Mouse (Mus musculus) MEL (cell line): ENCODE data around the gene Ppa1. TPM values are rescaled to one million over a fixed set of nuclear protein-coding genes. Genes with fewer than 3 reads are reported as not detected.

Source experiments
- DNase-seq: peaks from one replicate; pipeline ENCODE4 v3.0.0; 2011; ENCODE audit warnings: low read depth, low spot score
- H3K27ac ChIP-seq: 2 replicates; pipeline ENCODE4 v1.5.1; 2012; ENCODE audit warnings: low read depth, mild to moderate bottlenecking, control low read depth, low read length, moderate library complexity; ENCODE audit not compliant: control insufficient read depth
- H3K27me3 ChIP-seq, 2 experiments: fragments of 150-350 bp in 1 of 2; sonication (generic) in 1 of 2; 2 replicates each; pipeline ENCODE4 v1.6.1; 2012; ENCODE audit warnings: low read length in 2 of 2, mild to moderate bottlenecking in 2 of 2, improper control_type of control experiment in 1 of 2, moderate library complexity in 1 of 2; ENCODE audit not compliant: insufficient read depth in 2 of 2, control insufficient read depth in 1 of 2
- H3K36me3 ChIP-seq, 2 experiments: 2 replicates each; pipeline ENCODE4 v1.6.1; 2012 to 2014; ENCODE audit warnings: low read length in 2 of 2, improper control_type of control experiment in 1 of 2, inconsistent platforms in 1 of 2, mild to moderate bottlenecking in 1 of 2; ENCODE audit not compliant: insufficient read depth in 2 of 2, control insufficient read depth in 1 of 2
- H3K4me1 ChIP-seq, 2 experiments: fragments of 150-350 bp in 1 of 2; sonication (generic) in 1 of 2; 2 replicates each; pipeline ENCODE4 v1.6.1; 2012; ENCODE audit warnings: low read length in 2 of 2, improper control_type of control experiment in 1 of 2, mild to moderate bottlenecking in 1 of 2; ENCODE audit not compliant: insufficient read depth in 2 of 2, control insufficient read depth in 1 of 2
- H3K4me3 ChIP-seq, 2 experiments: fragments of 150-350 bp in 1 of 2; sonication (generic) in 1 of 2; 2 replicates each; pipeline ENCODE4 v1.5.1; 2012; ENCODE audit warnings: low read depth in 2 of 2, low read length in 2 of 2, mild to moderate bottlenecking in 2 of 2, moderate library complexity in 2 of 2, control low read depth in 1 of 2, improper control_type of control experiment in 1 of 2; ENCODE audit not compliant: control insufficient read depth in 1 of 2, insufficient read depth in 1 of 2
- H3K79me2 ChIP-seq: 2 replicates; pipeline ENCODE4 v1.6.1; 2012; ENCODE audit warnings: mild to moderate bottlenecking, low read length, moderate library complexity; ENCODE audit not compliant: control insufficient read depth, poor library complexity, insufficient read depth
- H3K9ac ChIP-seq: 2 replicates; pipeline ENCODE4 v1.6.1; 2012; ENCODE audit warnings: low read depth, mild to moderate bottlenecking, control low read depth, low read length, moderate library complexity; ENCODE audit not compliant: control insufficient read depth, poor library complexity, severe bottlenecking
- H3K9me3 ChIP-seq: fragments of 150-350 bp; sonication (generic); replicated peaks from 2 replicates; pipeline ENCODE4 v1.6.1; 2012; ENCODE audit warnings: mild to moderate bottlenecking, low read length, improper control_type of control experiment, moderate library complexity; ENCODE audit not compliant: insufficient read depth
- BHLHE40 ChIP-seq: IDR thresholded peaks from 2 replicates; pipeline ENCODE4 v1.6.1; 2012; ENCODE audit warnings: low read depth, mild to moderate bottlenecking, inconsistent platforms, low read length, improper control_type of control experiment, borderline replicate concordance
- CTCF ChIP-seq, 3 experiments: IDR thresholded peaks in 2 of 3; conservative IDR thresholded peaks in 1 of 3; 2 replicates each; pipeline ENCODE4 v1.5.1; 2011 to 2012; ENCODE audit warnings: low read length in 3 of 3, low read depth in 2 of 3, mild to moderate bottlenecking in 2 of 3, improper control_type of control experiment in 1 of 3, inconsistent platforms in 1 of 3, mixed read lengths in 1 of 3, moderate library complexity in 1 of 3; ENCODE audit not compliant: control insufficient read depth in 1 of 3, insufficient read depth in 1 of 3, poor library complexity in 1 of 3, severe bottlenecking in 1 of 3
- ELF1 ChIP-seq: IDR thresholded peaks from 2 replicates; pipeline ENCODE4 v1.6.1; 2014; ENCODE audit warnings: low read depth, mild to moderate bottlenecking, inconsistent platforms, low read length, improper control_type of control experiment, moderate library complexity
- ETS1 ChIP-seq: IDR thresholded peaks from 2 replicates; pipeline ENCODE4 v1.6.1; 2012; ENCODE audit warnings: low read depth, mild to moderate bottlenecking, inconsistent platforms, low read length, improper control_type of control experiment, moderate library complexity
- GABPA ChIP-seq: IDR thresholded peaks from 2 replicates; pipeline ENCODE4 v1.6.1; 2012; ENCODE audit warnings: low read depth, mild to moderate bottlenecking, inconsistent platforms, low read length, improper control_type of control experiment, moderate library complexity
- GATA1 ChIP-seq: IDR thresholded peaks from 2 replicates; pipeline ENCODE4 v1.6.1; 2011; ENCODE audit warnings: low read depth, low read length, improper control_type of control experiment
- HCFC1 ChIP-seq: IDR thresholded peaks from 2 replicates; pipeline ENCODE4 v1.6.1; 2012; ENCODE audit warnings: low read depth, mild to moderate bottlenecking, inconsistent platforms, low read length, improper control_type of control experiment, moderate library complexity
- JUND ChIP-seq: IDR thresholded peaks from 2 replicates; pipeline ENCODE4 v1.6.1; 2011; ENCODE audit warnings: low read depth, mild to moderate bottlenecking, improper control_type of control experiment, low read length
- KAT2A ChIP-seq: conservative IDR thresholded peaks from 2 replicates; pipeline ENCODE4 v1.6.1; 2012; ENCODE audit warnings: low read depth, low read length, improper control_type of control experiment, inconsistent platforms
- MAX ChIP-seq: IDR thresholded peaks from 2 replicates; pipeline ENCODE4 v1.6.1; 2011; ENCODE audit warnings: low read length, improper control_type of control experiment
- MAZ ChIP-seq: IDR thresholded peaks from 2 replicates; pipeline ENCODE4 v1.6.1; 2012; ENCODE audit warnings: low read depth, mild to moderate bottlenecking, inconsistent platforms, low read length, improper control_type of control experiment
- MXI1 ChIP-seq: IDR thresholded peaks from 2 replicates; pipeline ENCODE4 v1.6.1; 2011; ENCODE audit warnings: mild to moderate bottlenecking, low read depth, low read length, improper control_type of control experiment
- MYC ChIP-seq: IDR thresholded peaks from 2 replicates; pipeline ENCODE4 v1.6.1; 2011; ENCODE audit warnings: low read depth, mild to moderate bottlenecking, low read length, improper control_type of control experiment, moderate library complexity
- NELFE ChIP-seq: IDR thresholded peaks from 2 replicates; pipeline ENCODE4 v1.6.1; 2011; ENCODE audit warnings: low read depth, low read length, improper control_type of control experiment
- NRF1 ChIP-seq: IDR thresholded peaks from 2 replicates; pipeline ENCODE4 v1.6.1; 2014; ENCODE audit warnings: low read depth, mild to moderate bottlenecking, inconsistent platforms, low read length, improper control_type of control experiment, moderate library complexity; ENCODE audit not compliant: poor library complexity, insufficient read depth, severe bottlenecking
- POLR2A ChIP-seq, 2 experiments: IDR thresholded peaks; 2 replicates each; pipeline ENCODE4 v1.6.1; 2011 to 2012; ENCODE audit warnings: low read length in 2 of 2, mild to moderate bottlenecking in 2 of 2, control low read depth in 1 of 2, improper control_type of control experiment in 1 of 2, low read depth in 1 of 2, moderate library complexity in 1 of 2; ENCODE audit not compliant: control insufficient read depth in 1 of 2, insufficient read depth in 1 of 2, poor library complexity in 1 of 2
- POLR2AphosphoS2 ChIP-seq: IDR thresholded peaks from 2 replicates; pipeline ENCODE4 v1.6.1; 2011; ENCODE audit warnings: low read length, improper control_type of control experiment
- POLR2AphosphoS5 ChIP-seq: IDR thresholded peaks from 2 replicates; pipeline ENCODE4 v1.6.1; 2012; ENCODE audit warnings: low read depth, borderline replicate concordance, mild to moderate bottlenecking, inconsistent platforms, low read length, moderate library complexity, mixed read lengths
- RAD21 ChIP-seq: IDR thresholded peaks from 2 replicates; pipeline ENCODE4 v1.6.1; 2011; ENCODE audit warnings: mild to moderate bottlenecking, low read depth, low read length, improper control_type of control experiment
- SIN3A ChIP-seq: IDR thresholded peaks from 2 replicates; pipeline ENCODE4 v1.6.1; 2012; ENCODE audit warnings: low read length, improper control_type of control experiment, inconsistent platforms
- SMC3 ChIP-seq: IDR thresholded peaks from 2 replicates; pipeline ENCODE4 v1.6.1; 2011; ENCODE audit warnings: low read depth, low read length, improper control_type of control experiment
- TAL1 ChIP-seq: IDR thresholded peaks from 2 replicates; pipeline ENCODE4 v1.6.1; 2012; ENCODE audit warnings: mild to moderate bottlenecking, inconsistent platforms, low read length, moderate library complexity, mixed read lengths
- TBP ChIP-seq: IDR thresholded peaks from 2 replicates; pipeline ENCODE4 v1.8.0; 2011; ENCODE audit warnings: low read depth, low read length, improper control_type of control experiment
- UBTF ChIP-seq: IDR thresholded peaks from 2 replicates; pipeline ENCODE4 v1.6.1; 2012; ENCODE audit warnings: low read depth, mild to moderate bottlenecking, inconsistent platforms, low read length, improper control_type of control experiment, moderate library complexity, borderline replicate concordance; ENCODE audit not compliant: insufficient read depth
- USF1 ChIP-seq: IDR thresholded peaks from 2 replicates; pipeline ENCODE4 v1.6.1; 2014; ENCODE audit warnings: low read depth, mild to moderate bottlenecking, inconsistent platforms, low read length, improper control_type of control experiment, moderate library complexity
- USF2 ChIP-seq, 2 experiments: IDR thresholded peaks; 2 replicates each; pipeline ENCODE4 v1.6.1; 2011 to 2012; ENCODE audit warnings: improper control_type of control experiment in 2 of 2, low read length in 2 of 2, borderline replicate concordance in 1 of 2, inconsistent platforms in 1 of 2, low read depth in 1 of 2, mild to moderate bottlenecking in 1 of 2; ENCODE audit not compliant: insufficient read depth in 1 of 2
- ZC3H11A ChIP-seq: IDR thresholded peaks from 2 replicates; pipeline ENCODE4 v1.6.1; 2012; ENCODE audit warnings: low read depth, mild to moderate bottlenecking, inconsistent platforms, low read length, improper control_type of control experiment
- ZMIZ1 ChIP-seq: IDR thresholded peaks from 2 replicates; pipeline ENCODE4 v1.6.1; 2012; ENCODE audit warnings: low read depth, mild to moderate bottlenecking, inconsistent platforms, low read length, improper control_type of control experiment, moderate library complexity
- polyA plus RNA-seq, 2 experiments: library from polyadenylated mRNA; stranded (reverse) in 1 of 2; unstranded in 1 of 2; fragments of >175 nt in 1 of 2; fragments of >200 nt in 1 of 2; gene quantifications; 2 replicates each; pipeline versions ENCODE4 v1.2.1 to v1.2.4; 2012; ENCODE audit warnings: low replicate concordance in 2 of 2, low read depth in 1 of 2; ENCODE audit not compliant: insufficient read length in 2 of 2, insufficient read depth in 1 of 2, missing spikeins in 1 of 2
- total RNA-seq: library from RNA; depleted of rRNA; stranded (reverse); fragments of 300-350 nt; gene quantifications from 2 replicates; pipeline ENCODE4 v1.2.3, GENCODE M21; 2012

The Ppa1 gene
- total and polyA plus RNA-seq, 3 experiments, result 197 to 201 TPM; not detected in 1

DNA sequence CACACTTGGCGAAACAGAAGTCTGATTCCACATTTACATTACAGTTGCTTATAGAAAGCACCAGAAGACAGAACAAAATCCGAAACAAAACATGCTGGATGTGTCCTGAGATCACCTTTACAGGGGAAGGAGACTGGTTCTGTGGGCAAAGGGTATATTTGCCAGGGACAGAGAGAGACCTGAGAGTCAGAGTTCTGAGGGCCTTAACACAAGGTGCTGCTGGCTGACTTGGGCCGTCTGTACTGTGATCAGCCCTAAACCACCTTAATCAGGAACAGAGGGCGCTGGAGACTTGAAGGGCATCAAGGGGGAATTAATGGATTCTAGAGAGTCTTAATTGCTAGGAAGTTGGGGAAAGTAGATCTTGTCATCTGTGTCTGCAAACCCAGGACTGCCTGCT, 45.2 kb downstream of the Ppa1 start:
- no peak overlapping the region for H3K9ac ChIP-seq
- H3K27ac ChIP-seq, result no peak overlapping the region
- H3K4me3 ChIP-seq, result no peak overlapping the region
- peaks cover 7 to 19% of the 10 kb centered on the region in 2 experiments for H3K36me3 ChIP-seq
- peaks cover 30% of the 10 kb centered on the region for H3K79me2 ChIP-seq
- no peaks in the 10 kb centered on the region for H3K27me3 ChIP-seq
- TF ChIP-seq POLR2AphosphoS2 (0 out of 2 replicates have a peak, but pooled peaks have one; percentile 71), GABPA (no peak), ETS1 (no peak)
- no peak for DNase-seq
- H3K4me1 ChIP-seq, result peaks cover 0 to 12% of the 10 kb centered on the region in 2 experiments; a peak in 3 of 4 replicates
- H3K9me3 ChIP-seq, result no peaks in the 10 kb centered on the region

DNA sequence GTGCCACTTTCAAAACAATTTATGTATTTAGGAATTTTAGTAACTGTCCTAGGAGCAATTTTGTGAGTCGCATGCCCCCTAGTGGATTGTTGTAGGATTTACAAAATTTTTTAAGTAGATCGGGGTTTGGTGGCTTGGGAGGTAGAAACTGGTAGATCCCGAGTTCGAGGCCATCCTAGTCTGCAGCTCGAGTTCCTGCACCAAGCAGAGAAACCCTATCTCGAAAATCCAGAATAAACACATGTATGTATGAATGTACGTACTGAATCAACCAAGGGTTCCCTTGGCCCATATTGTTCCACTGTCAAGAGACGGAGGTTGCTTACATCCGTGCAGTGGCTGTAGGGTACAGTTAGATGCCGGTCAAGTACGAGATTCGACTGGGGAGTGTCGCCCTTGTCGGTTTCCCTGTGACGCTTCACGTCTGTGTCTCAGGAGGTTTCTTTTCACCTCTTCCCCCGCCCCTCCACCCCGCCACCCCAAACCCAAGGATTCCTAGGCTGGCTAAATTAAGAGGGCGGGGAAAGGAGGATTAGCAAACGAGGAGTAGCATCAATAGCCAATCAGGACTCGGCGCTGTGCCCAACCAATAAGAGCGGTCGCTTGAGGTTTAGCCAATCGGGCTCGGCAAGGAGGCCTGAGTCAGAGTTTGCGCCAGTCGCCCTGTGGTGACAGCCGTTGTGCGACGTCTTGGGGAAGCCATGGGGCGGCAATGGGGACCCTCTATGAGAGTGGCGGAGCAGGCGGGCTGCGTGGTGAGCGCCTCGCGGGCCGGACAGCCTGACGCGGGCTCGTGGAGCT, 46.7 kb downstream of the Ppa1 start, which contains the start of gene Tysnd1:
Gene Tysnd1, plus strand, starts transcription at position 645 of the 801 bp plus-strand sequence.
- Histone ChIP-seq H3K4me3 (peak within 1 kb of the TSS; percentile 86 to 98), H3K4me1 (peaks cover 0 to 12% of the 10 kb centered on the region in 2 experiments; a peak in 3 of 4 replicates), H3K27ac (peak within 1 kb of the TSS; percentile 73), H3K79me2 (peaks cover 33% of the 10 kb centered on the region), H3K36me3 (peaks cover 7 to 9% of the 10 kb centered on the region in 2 experiments)
- TF ChIP-seq BHLHE40 (no peak), TBP (0 out of 2 replicates have a peak, but pooled peaks have one; percentile 17), ZC3H11A (peak; percentile 60), TAL1 (no peak), USF2 (IDR thresholded peaks at IDR 0.05; ENCODE audit: borderline replicate concordance in 1 of 2, insufficient read depth in 1 of 2, low read depth in 1 of 2, low read length in 2 of 2) (no peak), HCFC1 (peak; percentile 95), GATA1 (no peak), MAZ (0 out of 2 replicates have a peak, but pooled peaks have one; percentile 49), NELFE (peak; percentile 89), MXI1 (peak; percentile 95), UBTF (no peak), NRF1 (peak; percentile 44; the same call in 1 of the 2 replicates), SMC3 (peak; percentile 71), POLR2AphosphoS5 (no peak), USF1 (no peak), POLR2A (IDR thresholded peaks at IDR 0.05; ENCODE audit: control insufficient read depth in 1 of 2, insufficient read depth in 1 of 2, low read depth in 1 of 2, low read length in 2 of 2, poor library complexity in 1 of 2) (peak; percentile 57 to 85; a peak in 3 of 4 replicates), POLR2AphosphoS2 (0 out of 2 replicates have a peak, but pooled peaks have one; percentile 49), KAT2A (peak; percentile 67; the same call in 1 of the 2 replicates), SIN3A (peak; percentile 98), ZMIZ1 (0 out of 2 replicates have a peak, but pooled peaks have one; percentile 44), MAX (peak; percentile 72; the same call in 1 of the 2 replicates), RAD21 (peak; percentile 81), MYC (peak; percentile 74; the same call in 1 of the 2 replicates), JUND (peak; percentile 36; the same call in 1 of the 2 replicates), ELF1 (peak; percentile 51; the same call in 1 of the 2 replicates), CTCF (IDR thresholded peaks at IDR 0.05 in 2 of 3, conservative IDR thresholded peaks at IDR 0.05 in 1 of 3; ENCODE audit: control insufficient read depth in 1 of 3, insufficient read depth in 1 of 3, low read depth in 2 of 3, low read length in 3 of 3, poor library complexity in 1 of 3, severe bottlenecking in 1 of 3) (peak; percentile 30 to 82 (median 44); a peak in 5 of 6 replicates)
- TF ChIP-seq, all 39 proteins: peak for 19
- H3K27me3 ChIP-seq, result no peaks in the 10 kb centered on the region
- peak within 1 kb of the TSS; percentile 83 for H3K9ac ChIP-seq
- no peaks in the 10 kb centered on the region for H3K9me3 ChIP-seq
- peak; percentile 99 for DNase-seq
